Mouse (Mus musculus) adrenal gland, adult (tissue): Measurements from ENCODE around the gene Mmd2.

Experiments
- DNase-seq, 2 experiments: peaks; one replicate each; pipeline ENCODE4 v3.0.0; 2022 to 2023; ENCODE audit warnings: low spot score in 1 of 2; ENCODE audit not compliant: inconsistent age in 2 of 2

Gene Mmd2

DNA sequence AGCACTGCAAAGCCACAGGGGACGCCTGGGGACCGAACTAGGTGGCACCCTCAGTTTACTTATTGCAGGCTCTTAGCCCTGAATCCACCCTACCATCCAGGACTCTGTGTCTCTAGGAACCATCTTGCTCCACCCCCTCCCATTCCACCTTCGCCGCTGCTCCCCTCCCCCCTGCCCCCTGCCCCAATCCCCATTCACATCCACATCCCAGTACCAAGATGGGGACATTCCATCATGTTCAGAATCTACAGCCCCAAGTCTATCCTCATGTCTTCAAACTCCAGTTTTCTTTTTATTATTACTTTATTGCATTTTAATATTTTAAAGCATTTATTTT, 357 bp upstream of the Mmd2 start:
- no peak for DNase-seq

DNA sequence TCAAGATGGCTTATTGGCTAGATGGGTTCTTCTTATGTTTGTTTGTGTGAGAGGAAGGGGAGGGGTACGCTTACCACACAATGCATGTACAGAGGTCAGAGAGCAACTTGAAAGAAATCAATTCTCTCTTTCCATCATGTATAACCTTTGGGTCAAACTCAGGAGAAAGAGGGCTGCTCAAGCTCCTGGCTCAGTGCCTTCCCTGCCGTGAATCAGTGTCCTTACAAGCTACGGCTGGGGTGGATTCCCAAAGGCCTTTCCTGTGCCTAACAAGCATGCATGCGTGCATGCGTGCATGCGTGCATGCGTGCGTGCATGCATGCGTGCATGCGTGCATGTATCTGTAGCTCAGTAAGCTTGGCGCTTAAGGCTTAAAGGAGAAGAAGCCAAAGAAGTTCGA, 3.3 kb downstream of the Mmd2 start:
- no peak for DNase-seq

DNA sequence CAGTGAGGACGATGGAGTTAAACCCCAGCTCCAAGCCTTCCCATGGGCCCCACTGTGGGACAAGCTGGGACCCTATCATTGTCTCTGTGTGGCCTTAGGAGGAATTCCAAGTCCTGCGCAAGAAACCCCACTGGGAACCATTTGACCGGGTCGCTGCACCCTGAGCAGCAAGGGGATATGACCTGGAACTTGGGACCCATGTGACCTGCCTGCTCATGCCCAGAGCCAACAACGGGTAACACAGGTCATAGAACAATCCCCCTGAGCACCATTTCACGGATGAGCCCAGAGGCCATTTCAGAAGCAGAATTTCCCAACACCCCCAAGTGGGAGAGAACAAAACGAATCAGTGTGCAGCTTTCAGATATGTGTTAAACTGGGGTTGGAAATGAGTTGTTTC, 4.2 kb downstream of the Mmd2 start:
- DNase-seq: peak in 1 of 2 experiments; percentile 51

DNA sequence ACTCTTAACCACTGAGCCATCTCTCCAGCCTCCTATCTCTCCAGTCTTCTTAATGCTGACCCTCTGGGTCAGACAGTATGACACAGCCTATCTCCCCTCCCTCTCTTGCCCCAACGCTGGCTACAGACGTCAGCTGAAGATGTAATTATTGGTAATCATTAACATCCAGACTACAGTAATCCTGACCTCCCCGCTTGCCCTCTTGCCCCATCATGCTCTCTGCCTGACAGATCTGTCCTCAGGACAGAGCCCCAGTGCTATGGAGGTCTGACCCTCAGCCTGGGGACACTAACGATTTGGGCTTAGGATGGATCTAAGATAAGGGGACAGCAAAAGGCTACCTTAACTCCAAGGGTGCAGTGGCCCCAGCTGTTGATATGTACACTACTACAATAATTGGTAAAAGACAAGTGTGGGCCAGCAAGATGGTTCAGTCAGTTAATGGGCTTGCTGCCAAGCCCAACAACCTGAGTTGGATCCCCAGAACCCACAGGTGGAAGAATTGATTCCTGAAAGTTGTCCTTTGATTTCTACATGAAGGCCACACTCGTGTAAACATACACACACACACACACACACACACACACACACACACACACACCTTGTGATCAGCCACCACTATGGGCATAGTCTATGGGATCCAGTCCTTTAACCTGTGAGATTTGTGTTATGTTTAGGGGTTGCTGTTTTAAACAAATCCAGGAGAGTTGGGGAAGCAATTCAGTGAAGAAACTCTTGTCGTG, 10.8 kb downstream of the Mmd2 start:
- DNase-seq: no peak

DNA sequence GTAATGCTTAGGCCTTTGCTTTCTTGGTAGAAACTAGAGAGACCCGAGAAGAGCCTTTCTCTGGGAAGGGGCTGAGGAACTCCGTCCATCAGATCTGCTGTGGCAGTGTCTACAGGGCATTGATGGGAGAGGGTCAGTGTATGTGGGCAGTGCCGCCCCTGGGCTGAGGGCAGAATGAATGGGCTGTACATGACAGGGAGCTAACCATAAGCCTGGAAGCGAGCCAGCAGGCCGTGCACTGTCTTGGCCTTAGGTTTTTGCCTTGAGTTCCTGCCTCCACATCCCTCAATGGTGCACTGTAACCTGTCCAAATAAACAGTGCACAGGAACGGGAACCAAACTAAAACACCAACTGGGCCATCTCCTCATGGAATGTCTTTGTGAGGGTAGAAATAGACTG, 11.9 kb downstream of the Mmd2 start:
- DNase-seq: no peak

DNA sequence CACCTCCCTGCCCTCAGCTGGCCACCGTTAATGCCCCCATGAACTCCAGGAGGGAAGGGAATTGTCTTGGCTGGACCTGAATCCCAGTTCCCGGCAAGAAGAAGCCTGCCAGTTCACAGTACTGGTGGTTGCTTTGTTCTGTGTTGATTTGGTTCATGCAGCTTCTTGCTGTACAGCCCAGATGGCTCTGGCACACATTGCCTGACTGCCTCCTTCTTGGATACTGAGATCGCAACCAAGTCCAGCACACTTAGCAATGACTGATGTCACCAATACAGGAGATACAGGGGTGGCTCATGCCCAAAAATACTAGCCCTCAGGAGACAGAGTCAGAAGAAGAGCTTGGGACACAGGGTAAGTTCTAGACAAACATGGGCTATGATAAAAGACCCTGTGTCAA, 12.9 kb downstream of the Mmd2 start:
- DNase-seq: no peak

DNA sequence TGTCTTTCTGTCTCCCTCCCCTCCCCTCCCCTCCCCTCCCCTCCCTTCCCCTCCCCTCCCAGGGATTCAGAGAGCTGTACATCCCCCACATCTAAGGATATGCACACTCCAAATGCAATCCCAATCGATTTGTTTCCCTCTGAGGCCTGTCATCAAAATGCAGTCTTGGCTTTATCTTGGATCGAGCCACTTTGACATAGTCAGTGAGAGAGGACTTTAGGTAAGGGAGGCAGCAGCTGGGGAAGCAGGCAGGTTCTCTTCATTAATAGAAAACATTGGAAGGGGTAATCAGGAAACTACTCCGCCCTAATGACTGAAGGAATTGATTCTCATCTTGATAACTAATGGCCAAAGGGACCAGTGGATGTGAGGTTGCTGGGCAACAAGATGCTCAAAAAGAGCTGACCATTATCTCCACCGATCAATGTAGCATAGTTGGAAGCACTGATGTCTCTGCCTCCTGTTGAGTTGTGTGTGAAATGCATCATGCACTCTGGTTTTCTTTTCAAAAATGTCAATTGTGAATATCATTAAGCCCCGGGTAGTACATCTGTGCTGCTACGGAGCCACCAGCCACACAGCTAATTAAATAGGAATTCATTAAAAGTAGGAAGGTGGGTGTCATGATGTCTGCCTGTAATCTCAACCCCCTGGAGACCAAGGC, 17.5 kb downstream of the Mmd2 start:
- no peak for DNase-seq

DNA sequence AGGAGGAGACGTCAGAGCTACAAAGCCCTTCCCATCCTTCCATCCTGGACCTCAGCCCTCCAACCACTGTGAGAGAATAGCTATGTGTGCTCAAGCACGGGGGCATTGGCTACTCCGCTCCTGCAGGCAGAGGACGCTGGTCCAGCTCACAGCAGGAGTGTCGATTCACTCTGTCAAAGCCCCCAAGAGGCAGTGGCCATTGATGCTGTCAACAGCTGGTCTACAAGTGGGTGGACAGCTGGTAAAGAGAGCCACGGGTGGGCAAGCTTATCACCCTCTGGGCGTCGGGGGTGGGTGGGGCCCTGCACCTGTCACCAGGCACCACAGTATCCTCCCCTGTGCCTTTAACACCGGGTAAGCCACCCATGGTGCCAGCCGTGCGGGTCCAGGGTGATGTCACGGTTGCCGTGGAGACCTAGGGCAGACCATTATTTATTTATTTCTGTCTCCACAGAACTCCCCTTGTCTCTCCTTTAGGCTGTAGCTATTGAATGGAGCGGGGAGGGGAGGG, 24.9 kb downstream of the Mmd2 start:
- DNase-seq: no peak

DNA sequence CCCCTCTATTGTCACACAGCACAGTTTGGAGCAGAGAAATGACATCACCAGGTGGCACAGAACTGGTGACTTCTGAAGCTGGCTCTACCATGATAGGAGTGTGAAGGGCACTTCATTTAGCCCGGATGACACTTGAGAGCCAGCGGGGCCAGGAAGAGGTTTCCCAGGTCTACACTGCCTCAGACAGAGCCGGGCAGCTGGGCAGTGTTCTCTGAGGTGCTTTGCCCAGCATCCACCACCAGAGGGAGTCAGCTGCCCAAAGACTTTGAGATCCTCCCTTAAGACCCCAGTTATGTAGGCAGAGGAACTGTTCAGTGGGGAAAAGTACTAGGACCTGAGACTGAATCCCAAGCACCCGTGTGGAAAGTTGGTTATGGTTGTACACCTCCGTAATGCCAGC, 27.1 kb downstream of the Mmd2 start:
- DNase-seq: peak; percentile 65 to 83

DNA sequence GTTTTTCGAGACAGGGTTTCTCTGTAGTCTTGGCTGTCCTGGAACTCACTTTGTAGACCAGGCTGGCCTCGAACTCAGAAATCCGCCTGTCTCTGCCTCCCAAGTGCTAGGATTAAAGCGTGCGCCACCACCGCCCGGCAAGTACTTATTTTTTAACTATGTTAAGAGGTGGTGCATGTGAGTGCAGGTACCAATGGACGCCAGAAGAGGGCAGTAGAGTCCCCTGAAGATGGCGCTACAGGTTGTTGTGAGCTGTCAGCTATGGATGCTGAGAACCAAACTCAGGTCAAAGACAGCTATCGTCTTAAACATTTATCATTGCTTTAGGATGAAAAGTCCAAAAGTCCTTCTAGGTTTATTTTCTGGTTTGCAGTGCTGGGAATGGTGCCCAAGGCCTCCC, 30.4 kb downstream of the Mmd2 start:
- peak in 1 of 2 experiments; percentile 57 for DNase-seq

DNA sequence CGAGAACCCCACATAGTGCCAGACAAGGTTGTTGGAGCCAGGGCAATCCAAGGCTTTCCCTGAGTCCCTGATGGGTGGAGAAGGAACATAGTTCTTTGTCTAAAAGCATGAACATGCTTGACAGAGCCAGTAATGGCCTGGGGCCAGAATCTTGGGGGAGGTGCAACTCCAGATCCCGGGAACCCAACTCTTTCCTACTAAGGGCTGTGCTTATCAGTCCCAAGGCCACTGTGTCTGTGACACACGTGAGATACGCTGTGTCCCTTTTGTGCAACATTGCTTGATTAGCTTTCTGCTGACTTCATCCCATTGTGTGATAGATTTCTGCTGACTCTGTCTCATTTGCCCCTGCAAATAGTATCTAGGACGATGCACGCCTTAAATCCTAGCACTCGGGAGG, 31.8 kb downstream of the Mmd2 start:
- peak; percentile 92 for DNase-seq

DNA sequence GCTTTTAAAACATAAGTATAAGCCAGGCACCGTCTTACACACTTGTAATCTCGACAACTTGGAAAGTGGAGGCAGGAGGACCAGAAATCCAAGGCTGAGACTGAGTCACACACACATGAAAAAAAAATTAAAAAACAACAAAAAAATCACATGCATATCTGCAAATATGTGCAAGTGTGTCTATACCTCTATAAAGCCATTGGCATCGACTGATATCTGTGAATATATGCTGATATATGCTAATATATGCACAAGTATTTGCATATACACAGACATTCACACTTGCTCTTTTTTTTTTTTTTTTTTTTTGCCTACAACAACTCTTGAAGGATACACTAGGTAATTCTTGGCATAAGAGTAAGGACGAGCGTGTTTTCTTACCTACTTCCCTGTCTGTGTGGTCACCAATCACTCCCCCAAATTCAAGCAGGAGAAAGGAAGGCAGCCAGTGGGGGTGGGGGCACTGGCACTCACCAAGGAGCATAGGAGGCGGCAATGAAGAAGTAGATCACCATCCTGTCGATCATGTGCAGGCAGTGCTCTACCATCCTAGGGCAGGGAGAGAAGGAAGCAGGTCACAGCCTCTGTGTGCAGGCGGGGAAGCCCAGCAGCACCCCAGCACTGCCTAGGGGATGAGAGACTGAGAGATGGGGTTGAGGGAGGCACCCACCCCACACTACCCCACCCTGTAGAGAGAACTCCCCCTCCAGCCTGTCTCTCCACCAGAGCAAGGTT, 34.1 kb downstream of the Mmd2 start:
- no peak for DNase-seq

DNA sequence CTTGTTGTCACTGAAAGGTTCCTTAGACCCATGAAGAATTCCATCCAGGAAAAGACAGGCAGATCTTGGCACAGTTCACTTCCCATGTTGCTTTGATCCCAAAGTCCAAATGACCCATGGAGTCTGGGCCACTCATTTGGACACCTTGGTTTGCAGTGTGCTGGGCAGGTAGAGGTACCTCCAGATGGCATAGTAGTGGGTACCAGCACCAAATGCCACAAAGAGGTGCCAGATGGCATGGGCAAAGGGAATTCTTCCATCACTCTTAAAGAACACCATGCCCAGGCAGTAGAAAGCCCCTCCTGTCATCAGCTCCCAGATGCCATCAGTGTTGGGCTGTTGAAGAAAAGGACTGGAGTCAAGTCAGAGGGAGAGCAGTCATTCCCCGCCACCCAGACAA, 44.0 kb downstream of the Mmd2 start:
- no peak for DNase-seq

DNA sequence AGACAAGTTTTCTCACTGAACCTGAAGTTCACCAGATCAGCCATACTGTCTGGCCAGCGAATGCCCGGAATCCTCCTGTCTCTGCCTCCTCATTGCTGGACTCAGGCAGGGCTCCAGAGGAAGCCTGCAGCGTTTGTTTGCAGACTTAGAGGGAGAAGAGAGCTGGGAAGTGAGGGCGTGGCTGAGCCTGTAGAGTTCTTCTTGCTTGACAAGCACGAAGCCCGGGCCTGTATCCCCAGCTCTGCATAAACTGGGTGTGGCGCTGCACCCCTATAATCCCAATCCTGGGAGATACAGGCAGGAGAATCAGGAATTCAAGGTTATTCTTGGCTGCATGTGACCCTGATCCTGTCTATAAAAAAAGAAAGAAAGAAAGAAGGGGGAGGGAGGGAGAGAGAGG, 48.3 kb downstream of the Mmd2 start:
- DNase-seq: no peak

DNA sequence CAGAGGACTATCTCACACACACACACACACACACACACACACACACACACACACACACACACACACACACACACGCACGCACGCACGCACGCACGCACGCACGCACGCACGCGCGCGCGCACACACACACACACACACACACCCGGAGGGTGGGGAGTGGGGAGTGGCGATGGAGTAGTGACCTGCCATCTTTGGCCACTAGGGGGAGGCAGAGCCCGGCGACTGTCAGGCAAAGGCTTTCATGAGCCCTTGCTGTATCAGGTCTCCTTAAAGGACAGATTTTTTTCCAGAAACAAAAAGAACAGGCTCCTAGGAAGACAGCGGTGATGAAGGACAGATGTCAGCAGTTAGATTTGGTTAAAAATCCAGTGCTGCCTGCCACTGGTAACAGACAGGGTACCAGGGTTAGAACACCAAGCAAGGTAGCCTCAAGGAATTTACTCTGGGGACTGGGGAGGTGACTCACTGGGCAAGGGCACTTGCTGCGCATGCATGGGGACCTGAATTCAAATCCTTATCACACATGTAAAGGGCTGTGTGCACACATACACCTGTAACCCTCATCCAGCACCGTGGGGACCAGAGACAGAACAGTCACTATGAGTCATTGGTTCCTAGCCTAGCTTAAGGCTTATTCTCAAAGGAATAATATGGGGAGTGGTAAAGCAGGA, 51.1 kb downstream of the Mmd2 start:
- DNase-seq: peak; percentile 80 to 93

DNA sequence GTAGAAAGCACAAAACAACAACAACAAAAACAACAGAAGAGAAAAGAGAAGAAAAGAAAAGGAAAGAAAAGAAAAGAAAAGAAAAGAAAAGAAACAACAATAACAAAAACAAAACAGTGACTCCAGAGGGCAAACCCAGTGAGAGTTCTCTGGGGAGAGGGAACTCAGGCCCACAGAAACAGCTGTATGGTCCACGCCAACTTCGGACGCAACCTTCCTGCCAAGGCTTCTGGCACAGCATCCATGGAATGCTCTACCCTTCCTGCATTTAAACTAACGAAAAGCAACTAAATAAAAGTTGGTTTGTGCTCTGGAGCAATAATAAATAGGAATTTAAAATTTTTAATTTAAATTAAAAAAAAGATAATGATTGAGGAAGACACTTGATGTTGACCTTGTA, 51.9 kb downstream of the Mmd2 start:
- peak in 1 of 2 experiments; percentile 44 for DNase-seq

DNA sequence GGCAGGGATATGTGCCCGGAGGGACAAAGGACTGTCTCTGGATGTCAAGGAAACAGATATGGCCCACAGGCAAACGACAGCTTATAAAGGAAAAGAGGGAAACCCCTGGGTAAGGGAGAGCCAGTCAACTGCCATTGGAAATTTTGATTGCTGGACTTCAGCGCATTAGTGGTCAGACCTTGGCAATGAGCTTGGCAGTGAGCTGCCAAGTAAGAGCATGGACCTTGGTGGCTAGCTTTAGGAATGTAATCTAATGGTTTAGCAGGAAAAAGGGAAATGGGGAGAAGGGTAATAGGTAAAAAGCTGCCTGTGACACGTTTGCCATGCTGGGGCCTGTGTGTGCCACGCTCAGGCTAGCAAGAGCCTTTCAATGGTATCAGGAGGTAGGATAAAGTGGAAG, 52.7 kb downstream of the Mmd2 start:
- DNase-seq: peak; percentile 50 to 83

DNA sequence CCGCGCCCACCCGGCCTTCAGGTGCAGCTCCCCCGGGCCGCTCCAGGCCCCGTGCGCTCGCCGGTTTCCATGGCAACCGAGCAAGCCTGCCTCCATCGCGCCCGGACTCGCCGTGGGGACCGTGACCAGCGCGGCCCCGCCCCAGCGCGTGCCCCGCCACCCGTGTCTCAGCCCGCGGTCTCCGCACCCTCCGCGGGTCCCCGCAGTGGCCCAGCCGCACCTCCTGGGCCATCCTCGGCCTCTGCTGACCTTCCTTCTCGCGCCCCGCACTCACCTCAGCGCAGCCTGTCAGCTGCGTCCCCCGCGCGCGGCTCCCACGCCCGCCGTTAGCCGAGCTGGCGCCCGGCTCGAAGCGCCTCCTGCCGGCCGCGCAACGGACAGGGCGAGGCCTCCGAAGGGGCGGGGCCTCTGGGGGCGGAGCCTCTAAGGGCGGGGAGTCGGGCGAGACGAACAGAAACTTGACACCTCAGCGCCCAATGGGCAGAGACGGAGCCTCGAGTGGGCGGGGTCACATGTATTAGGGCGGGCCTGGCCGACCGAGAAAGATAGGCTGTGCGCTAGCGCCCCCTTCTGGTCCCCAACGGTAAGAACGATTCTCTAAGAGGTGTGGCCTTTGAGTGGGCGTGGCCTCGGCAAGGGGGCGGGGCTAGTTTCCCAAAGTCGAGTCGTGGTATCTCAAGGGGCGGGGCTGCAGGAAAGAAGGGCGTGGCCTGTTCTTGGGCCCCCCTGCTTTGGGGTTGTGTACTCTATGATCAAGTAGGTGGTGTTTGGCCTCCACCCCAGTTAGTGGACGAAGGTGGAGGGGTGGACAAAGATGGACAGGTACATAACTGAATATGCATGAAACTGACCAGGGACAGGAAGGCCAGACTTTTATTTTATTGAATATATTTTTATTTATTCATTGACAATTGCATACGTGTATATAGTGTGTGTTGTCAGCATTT, 57.6 kb downstream of the Mmd2 start, which contains the start of gene Radil:
TSS of gene Radil (minus strand) at position 393 of the 947 bp plus-strand sequence.
- DNase-seq: peak; percentile 96 to 98

DNA sequence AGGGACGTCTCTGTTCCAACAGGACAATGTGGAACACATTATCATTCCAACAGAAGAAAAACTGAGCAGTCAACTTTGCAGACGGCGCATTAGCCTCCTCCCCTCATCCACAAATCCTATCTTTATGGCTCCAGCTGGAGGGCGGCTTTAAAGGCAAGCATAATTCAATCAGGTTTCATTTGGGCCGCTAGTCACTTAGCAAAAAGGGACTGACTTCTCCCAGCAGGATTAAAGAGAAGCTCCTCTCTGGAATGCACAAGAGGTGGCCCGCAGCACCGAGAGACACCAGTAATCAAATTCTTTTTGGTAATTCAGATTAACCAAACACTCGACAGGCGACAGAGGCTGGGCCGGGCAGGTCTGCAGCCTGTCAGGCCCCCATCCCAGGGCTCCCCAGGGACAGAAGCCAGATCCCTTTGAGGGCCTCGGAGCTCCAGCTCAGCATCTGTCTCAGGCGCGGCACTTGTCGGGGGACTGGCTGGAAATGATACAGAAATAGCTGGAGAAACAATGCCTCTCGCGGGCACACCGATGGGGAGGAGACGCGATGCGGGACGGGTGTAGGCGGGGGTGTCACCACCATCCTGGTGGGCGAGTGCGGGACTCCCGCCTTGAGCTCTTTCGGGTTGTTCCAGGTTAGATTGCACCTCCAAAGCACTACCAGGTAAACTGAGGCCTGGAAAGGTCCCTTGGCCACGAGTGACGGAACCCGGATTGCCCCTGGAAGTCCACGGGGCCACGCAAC, 58.5 kb downstream of the Mmd2 start:
- peak; percentile 47 to 72 for DNase-seq

DNA sequence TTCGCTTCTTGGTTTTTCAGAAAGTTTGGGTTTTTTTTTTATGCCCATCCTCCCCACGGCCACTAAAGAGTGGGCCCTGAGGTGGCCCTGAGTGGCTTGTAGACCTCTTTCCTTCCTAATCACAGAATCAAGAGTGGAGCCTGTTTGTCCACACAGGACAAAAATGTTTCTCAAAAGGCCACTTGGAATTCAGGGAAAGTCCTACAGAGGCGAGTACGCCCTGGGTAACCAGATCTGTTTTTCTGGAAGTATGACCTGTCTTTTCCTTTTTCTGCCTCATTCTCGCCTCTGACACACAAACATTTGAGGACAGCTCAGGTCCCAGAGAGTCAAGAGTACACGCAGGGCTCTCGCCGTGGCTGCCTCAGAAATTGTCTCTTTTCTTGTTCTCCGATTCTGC, 59.2 kb downstream of the Mmd2 start:
- peak in 1 of 2 experiments; percentile 37 for DNase-seq
